Mouse (Mus musculus) activated CD4-positive, CD25-positive, alpha-beta regulatory T cell, adult 4 months (primary cell): ENCODE data around the gene Cnih2. TPM values are rescaled to one million over a fixed set of nuclear protein-coding genes. Genes with fewer than 3 reads are reported as not detected.
A peak's percentile ranks its signal among the peaks of the same experiment; 100 is the strongest.

Source experiments
- ATAC-seq: one replicate; pipeline ENCODE4 v1.8.0; 2017
- polyA plus RNA-seq, 2 experiments: library from polyadenylated mRNA; unstranded; fragments of 100-300 nt; shearing (Covaris generic); gene quantifications; one replicate each; pipeline ENCODE4 v1.2.1; 2017

Cnih2 gene
- polyA plus RNA-seq, 2 experiments from 2014 or later: not detected

DNA sequence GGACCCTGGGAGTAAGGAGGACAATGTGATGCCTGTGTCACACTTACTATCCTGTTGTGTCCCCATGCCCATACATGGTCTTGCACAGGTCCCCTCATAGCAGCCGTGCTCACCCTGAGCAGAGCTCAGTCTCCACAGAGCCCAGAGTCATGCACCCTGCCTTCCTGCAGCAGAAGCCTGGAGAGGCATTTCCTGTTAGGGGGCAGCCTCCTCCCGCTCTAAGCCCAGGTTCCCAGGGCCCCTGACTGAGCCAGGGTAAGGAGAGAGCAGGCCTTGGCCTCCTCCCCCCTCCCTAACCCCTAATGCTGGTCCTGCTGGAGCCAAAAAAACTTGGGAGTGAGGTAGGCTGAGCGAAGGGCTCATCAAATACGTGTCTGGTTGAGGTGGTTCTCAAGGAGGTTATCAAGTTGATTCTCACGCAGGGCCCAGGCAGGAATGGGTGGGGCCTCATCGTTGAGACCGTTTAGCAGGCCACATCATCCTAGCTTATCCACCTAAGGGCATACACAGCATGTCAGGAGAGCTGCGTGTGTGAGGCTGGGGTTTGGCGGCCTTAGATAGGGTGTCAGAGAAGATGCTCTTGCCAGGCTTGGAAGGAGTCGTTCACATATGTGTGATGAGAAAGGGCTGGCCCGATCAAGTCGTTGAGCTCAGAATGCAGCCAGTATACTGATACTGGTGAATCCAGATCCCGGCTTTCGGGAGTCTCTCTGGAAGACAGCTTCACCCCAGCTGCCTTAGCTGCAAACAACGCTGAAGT, 31.1 kb downstream of the Cnih2 start:
- no peak for ATAC-seq

DNA sequence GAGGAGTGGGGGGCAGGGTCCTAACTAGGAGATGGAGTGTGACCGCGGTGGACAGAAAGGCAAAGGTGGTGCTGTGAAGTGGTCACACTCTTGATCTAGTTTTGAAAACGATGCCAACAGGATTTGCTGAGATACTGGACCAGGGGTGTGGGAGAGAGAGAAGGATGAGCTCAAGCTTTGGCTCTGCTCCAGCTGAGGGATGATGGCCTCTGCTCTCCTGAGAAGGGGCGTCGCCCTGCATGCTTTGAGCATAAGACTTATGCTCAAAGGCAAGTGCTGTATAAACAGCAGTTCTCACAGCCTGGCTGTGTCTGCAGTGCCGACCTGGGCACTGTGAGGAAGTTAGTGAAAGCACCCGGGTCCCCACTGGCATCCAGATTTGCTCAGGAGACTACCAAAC, 33.2 kb downstream of the Cnih2 start:
- ATAC-seq: no peak

DNA sequence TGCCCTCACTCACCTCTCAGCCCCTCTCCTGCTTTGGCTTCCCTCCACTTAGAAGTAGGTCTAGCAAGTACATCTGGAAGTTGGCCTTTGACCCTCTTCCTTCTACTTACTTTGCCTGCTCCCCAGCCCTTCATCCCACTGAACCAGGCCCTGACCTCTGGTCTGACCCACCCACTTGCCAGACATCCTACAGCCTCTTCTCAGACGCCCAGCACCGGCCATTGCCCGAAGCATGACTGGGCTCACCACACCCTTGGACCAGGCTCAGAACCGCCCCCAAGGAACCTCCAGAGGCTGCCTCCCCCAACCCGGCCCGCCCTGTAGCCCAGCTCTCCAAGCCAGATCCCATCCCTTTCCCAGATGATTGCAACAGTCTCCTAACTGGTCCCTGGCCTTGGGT, 35.9 kb downstream of the Cnih2 start:
- ATAC-seq: no peak

DNA sequence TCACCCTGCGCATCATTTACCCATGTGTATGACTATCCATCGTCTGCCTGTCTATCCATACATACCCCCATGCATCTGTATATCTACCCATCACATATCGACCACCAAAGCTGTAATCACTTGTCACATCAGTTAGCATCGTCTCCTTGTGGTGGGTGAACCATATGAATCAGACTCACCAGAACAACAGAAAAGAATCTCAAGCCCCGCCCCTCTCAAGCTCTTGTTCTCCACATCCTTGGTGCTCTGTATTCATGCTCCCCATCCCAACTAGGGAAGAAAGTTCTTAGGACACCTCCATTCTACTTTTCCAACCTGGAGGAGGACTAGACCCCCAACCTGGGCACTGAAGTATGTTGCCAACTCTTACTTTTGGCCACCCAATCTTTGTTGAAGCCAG, 36.3 kb downstream of the Cnih2 start:
- no peak for ATAC-seq

DNA sequence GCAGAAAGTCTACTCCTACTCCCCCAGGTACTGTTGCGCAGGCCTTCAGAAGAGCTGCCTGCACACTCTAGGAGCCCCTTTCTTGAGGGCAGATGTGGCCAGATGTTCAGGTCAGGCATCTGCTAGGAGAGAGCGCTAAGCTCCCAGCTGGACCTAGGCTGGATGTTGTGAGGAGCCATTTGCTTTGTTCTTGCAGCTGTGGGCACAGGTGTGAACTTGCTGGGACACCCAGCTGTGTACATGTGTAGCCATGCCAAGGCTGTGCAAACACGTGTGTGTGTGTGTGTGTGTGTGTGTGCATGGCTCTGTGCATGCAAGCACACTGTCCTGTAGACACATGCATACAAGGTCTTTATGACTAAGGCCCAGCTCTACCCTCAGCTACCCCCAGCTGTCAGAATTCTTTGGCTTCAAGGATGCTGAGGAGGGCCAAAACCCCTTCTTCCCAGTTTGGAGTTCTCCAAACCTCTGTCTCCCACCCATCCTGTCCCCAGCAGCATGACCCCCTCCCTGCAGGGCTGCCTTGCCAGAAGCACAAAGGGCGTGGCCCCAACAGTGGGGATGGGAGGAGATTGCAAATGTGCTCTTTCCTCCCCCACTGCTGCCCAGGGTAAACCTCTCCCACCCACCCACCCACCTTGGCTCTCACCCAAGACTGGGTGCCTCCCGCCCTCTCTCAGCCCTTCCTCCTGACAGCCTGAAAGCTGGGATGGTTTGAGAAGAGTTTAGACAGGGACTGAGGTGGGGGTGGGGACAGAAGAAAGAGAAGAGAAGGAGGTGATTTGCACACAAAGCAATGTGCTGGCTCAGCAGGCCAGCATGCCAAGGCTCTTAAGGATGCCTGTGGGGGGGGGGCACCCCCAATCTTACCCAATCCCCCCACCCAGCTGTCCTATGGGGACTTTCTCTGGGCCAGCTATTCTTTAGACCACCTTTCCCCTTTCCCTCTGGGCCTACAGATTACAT, 37.7 kb downstream of the Cnih2 start:
- ATAC-seq: no peak

DNA sequence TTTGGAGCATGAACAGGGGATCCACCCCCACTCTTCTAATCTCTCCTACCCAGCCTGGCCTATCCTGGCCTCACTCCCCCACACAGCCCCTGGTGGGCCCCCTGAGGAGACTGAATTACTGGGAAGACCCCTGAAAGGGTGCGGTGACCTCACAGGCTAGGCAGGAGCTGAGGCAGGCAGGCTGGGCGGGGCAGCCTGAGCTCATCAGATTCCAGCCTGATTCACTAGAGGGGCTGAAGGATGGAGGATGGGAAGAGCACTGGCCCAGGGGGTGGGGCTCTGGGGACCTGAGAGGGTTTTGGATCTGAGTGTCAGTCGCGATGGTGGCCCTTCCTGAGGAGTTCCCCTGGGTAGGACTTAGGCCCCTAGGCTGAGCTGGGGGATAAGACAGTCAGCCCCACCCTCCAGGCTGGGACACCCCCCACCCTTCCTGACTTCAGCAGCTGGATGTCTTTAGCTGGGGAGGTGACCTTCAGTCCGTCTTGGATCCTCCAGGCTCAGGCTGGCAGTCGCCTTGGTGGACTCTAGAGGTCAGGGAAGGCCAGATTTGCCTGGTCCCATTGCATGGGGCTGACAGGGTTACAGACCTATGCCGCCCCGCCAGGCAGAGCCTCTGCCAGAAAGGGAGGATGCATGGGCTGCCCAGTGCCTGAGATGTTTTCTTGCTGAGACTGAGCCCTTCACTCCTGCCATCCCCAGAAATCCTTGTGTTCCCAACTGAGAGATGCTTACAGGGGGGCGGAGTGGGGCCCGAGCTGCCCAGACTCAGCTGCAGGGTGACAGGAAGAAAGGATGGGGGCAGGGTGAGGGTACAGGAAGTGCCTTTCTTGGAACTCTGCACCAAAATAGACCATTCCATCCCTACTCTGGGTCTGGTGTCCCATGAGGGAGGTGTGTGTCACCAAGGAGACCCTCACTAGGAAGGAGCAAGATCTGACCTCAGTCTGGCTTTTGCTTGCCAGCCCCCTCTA, 39.2 kb downstream of the Cnih2 start:
- no peak for ATAC-seq

DNA sequence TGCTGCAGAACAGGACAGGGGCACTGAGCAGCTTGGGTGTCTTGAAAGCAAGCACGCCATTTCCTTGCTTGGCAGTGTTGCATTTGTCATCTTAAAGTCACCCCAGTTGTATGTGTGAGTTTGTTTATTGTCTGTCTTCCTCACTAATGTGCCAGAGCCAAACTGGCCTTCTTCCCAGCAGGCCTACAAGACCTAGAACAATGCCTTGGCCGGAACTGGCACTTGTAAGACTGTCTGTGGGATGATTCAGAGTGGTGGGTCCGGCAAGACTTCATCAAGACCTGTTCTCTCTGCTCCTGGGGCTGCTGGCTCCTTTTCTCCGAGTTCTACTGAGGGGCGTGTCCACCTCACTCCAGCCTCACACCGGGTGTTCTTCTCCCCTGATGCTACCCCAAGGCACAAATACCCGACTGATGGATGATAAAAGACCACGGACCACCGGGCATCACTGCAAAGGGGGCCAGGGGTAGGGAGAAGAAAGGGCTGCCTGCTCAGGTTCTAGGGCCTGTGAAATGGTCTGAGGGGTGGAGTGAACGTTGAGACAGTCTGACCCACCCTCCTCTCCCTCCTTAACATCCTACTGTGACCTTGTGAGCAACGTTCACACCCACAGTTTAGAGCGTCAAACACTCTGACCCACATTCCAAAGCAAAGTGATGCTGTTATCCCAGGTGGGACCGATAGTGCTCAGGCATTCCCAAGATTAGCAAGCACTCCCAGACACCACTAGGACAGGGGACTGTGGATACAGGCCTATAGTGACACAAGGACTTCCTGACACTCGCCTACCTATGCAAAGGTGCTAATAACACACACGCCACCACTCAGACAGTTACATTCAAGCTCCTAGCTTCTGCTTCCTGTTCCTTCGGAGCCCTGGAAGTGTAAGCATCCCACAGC, 40.2 kb downstream of the Cnih2 start:
- ATAC-seq: no peak

DNA sequence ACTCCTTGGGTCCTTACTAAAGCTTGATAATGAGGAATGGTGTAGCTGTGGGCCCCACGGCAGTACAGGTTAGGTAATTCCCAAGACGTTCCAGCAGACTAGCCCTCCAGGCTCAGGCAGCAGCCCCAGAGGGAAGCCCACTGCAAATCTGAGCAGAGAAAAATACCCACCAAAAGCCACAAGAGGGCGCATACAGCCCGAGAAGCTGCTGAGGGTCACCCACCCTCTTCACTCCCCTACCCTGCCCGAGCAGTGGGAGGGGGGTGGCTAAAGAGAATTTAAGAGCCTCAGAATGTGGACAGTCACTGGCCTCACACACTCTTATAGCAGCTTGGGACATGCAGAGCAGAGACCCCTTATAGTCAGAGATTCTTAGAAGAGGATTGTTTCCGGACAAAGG, 42.1 kb downstream of the Cnih2 start:
- no peak for ATAC-seq

DNA sequence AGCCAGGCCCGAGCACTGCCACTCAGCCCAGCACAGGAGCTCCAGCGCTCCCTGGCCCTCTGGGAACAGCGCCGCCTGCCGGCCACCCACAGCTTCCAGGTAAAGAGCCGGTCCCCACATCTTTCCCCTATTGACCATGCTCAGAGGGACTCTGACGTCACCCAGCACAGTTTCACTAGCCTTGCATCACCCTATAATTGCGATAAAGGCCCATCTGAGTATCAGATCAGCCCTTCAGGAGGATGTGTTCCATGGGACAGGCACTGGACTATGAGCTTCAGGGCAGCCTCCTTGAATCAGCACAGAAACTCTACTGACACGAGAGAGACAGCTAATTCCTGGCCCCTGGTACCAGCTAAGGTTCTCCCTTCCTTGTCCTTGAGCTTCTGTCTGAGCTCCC, 44.4 kb downstream of the Cnih2 start:
- ATAC-seq: no peak

DNA sequence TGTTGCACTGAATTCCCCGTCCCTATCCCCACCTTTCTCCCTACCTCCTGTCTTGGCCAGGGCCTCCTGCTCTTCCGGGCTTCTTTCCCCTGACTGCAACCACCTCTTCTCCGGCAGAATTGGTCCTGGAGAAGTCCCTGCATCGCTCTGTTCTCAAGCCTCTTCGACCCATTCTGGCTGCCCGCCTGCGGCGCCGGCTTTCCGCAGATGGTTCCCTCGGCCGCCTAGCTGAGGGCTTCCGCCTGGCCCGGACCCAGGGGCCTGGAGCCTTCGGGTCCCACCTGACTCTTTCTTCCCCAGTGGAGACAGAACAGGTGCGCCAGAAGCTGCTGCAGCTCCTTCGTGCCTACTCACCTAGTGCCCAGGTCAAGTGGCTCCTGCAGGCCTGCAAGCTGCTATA, 45.5 kb downstream of the Cnih2 start:
- ATAC-seq: no peak

DNA sequence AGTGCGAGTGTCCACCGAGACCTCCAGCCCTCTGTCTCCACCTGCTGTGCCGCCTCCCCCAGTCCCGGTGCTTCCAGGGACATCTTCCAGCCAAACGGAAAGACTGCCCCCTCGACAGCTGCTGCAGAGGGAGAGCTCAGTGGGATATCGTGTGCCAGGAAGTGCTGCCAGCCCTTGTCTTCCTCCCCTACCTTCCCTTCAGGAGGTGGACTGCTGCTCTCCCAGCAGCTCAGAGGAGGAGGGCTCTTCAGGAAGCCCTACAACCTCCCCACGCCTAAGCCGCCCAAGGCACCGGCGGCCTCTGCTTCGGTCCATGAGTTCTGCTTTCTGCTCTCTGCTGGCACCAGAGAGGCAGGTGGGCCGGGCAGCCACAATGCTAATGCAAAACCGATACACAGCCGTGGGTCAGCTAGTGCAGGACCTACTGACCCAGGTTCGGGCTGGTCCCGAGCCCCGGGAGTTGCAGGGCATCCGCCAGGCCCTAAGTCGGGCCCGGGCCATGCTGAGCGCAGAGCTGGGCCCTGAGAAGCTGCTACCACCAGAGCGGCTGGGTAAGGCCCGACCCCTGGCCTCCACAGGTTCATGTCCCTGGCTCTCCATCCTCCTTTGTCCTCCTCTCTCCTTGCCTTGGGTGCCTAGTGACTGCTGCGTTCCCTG, 46.0 kb downstream of the Cnih2 start:
- no peak for ATAC-seq

DNA sequence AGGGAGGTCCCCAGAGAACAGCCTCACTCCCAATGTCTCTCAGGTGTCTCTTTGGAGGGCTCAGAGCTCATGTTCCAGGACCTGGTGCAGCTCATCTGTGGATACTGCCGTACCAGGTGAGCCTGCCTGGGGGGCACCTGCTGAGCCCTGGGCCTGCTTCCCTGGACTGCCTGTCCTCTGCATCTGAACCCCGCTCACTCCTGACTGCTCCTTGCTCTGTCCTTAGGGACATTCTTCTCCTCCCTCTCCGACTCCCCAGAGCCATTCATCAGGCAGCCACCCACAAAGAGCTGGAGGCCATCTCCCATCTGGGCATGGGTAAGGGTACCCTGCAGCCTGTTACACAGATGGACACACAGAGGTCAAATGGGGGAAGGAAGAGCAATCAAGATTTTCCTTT, 46.8 kb downstream of the Cnih2 start:
- ATAC-seq: no peak

DNA sequence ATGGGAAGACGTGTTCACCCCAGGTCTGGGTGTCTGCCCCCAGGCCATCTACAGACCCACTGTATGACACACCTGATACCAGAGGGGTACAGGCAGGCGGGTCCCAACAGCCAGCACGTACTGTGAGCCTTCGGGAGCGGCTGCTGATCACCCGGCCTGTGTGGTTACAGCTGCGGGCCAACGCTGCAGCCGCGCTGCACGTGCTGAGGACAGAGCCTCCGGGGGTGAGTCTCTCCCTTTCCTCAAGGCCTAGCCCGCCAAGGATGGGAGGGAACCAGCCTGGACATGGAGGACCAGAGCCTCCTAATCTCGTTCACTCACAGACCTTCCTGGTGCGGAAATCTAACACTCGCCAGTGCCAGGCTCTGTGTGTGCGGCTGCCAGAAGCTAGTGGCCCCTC, 47.3 kb downstream of the Cnih2 start:
- no peak for ATAC-seq

DNA sequence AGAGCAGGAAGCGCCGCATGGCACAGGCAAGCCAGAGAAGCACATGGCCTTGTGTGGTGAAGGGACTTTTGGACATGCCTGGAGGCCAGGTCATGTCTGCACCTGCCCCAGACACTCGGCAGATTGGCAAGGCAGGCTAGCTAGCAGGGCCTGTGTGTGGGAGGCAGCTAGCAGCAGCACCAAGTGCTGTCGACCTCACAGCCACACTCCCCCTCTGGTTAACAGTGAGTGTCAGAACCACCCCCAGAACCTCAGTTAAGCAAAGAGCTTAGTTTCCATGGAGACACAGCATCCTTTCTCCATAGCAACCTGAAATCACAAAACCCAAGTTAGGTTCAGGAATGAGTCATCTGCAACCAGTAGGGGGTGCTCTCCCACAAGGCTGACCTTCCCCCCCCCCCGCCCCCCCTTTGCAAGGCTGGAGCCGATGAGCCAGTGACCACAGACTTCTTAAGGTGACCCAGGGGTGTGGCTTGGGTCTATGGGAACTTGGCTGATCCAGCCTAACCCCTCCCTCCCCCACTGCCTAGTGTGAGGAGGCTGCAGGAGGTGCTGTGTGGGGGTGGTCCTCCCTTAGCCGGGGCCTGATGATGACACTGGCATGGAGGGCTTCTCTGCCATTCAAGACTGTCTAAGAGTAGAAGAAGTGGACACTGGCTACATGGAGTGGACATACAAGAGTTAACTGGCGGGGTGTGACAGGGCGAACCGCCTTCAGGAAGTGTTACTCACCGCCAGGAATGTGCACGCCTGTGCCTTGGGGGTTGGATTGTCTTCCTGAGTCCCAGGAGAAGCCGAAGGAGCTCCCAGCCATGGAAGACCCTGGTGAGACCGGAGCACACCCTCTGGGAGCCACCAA, 48.0 kb downstream of the Cnih2 start, which contains the start of gene Rin1:
Rin1 (plus strand) TSS at position 435 of the 859 bp plus-strand sequence.
- ATAC-seq: peak; percentile 54

DNA sequence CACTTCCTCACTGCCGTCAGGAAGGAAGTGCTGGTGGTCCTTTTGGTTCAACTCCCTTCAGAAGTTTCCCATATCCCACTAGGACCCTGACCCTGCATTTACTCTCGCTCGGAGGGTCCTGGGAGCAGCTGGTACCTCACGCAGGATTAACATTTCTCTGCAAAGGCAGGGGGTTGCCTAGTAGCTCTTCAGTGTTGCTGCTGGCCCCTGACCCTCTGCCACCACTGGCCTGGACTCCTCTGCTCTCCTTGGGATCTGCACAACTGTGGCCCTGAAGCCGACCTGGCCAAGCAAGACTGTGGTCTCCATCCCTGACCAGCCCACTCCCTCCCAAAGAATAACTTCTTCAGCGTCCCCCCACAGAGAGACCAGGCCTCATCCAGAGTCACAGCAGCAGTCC, 49.0 kb downstream of the Cnih2 start:
- ATAC-seq: no peak

DNA sequence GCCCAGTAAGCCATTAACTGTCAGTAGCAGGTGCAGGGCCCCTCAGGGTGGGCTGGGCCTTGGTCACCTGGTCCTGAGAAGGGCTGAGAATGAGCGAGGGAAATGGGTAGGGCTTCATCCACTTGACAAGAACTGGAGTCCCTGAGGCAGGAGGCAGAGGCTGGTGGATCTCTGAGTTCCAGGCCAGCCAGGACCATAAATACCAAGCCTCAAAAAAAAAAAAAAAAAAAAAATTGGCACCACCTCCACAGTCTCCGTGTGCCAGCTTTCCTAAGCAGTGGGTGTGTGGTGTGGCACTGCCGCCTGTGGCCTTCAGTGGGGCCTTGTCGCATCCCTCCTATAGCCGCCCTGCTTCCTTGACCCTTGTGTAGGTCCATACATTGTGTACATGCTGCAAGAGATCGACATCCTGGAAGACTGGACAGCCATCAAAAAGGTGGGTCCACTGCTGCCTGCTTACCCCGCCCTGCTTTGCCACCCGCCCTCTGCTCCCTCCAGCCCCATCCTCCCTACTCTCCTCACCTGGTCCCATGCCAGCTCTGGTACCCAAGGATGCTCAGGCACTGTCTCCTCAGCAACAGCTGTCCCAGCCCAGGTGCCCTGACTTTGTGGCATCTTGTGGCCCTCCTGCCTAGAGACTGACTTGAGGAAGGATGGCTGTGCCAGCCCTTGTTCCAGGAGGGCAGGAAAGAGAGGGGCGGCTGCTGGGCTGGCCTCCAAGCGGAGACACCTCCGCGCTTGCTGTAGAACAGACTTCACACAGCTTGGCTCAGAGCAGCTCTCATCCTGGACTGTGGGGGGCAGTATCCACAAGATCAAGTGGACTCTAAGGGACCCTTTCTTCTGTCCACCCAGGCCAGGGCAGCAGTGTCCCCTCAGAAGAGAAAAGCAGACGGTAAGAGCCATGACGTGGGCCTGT, 49.9 kb downstream of the Cnih2 start:
- no peak for ATAC-seq

DNA sequence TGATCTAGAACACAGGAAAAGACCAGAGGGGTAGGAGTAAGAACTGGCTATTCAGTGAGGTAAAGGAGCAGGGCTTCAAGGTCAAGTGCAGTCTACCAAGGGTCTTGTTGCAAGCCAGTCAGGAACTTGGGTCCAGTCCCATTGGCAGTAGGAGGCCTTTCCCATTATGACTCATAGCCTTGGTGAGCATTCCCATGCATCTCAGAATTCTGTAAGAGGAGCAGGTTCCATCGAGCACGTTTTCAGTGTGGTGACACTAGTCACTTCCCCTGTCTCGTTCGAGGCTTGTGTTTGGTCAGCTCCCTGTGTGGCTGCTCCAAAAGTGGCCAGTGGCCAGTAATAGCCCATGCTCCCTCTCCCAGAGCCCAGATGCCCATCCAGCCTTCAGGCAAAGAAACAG, 52.8 kb downstream of the Cnih2 start:
- no peak for ATAC-seq
